Mouse (Mus musculus) cerebellum, postnatal 25 days (tissue): ENCODE data around the gene Bmp6.

ENCODE experiments used
- DNase-seq, 2 experiments: peaks; one replicate each; pipeline ENCODE4 v3.0.0; 2021; ENCODE audit warnings: mixed read lengths in 2 of 2

Gene Bmp6

DNA sequence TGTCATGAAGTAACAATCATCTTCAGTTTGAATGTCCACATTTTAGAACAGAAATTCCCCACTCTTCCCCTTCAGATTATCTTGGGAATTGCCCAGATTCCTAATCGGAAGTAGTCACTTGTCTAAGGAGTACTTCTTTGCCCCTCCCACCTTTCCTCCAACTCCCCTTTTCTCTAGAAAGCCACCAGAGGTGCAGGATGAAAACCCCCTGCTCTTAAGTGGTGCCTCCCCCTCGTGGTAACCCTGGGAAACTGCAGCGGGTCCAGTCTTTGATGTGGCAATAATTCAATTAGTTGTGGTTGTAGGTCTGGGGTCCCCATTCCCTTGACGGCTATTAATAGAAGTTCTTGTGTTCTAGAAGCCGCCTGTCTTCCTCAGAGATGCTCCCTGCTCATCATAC lies 93.0 kb downstream of the Bmp6 start:
- DNase-seq: peak in 1 of 2 experiments; percentile 12

DNA sequence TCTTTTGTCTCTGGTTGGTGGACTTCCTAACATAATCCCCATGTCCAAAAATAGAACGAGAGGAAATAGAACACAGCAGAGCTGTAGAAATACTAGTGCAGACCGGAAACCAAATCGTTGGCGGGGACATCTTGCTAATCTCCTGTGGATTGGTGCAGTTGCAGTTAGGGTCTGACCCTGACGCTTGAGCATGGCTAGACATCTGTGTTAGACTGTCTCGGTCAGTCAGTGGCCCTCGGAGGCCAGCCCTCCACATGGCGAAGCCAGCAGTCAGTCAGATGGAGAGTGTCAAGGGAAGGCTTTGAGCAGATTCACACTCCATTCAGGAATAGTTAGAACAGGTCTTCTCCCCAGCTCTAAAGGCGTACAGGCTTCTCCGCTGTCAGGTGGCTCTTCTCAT lies 95.3 kb downstream of the Bmp6 start:
- DNase-seq: no peak

DNA sequence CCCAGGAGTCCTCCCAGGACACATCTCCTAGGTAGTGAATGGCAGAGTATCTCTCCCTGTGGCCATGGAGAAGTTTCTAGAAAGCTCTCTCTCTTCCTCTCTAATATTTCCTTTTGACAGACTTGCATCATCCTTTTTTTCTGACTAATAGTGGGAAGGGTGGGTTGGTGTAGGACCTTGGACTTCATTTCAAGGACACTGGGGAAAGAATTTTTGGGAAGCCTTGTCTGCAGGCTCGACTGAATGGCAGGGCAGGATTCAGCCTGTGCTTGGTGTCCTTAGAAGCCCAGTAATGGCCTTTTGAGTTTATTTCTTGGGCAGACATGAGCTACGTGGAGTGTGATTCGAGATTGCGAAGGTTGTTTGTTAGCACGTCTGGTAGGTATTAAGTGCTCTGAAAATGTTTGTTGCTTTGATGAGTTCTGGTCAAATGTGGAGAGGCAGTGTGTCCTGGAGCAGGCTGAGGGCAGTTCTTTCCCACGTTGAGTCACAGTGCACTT lies 103.7 kb downstream of the Bmp6 start:
- DNase-seq: no peak

DNA sequence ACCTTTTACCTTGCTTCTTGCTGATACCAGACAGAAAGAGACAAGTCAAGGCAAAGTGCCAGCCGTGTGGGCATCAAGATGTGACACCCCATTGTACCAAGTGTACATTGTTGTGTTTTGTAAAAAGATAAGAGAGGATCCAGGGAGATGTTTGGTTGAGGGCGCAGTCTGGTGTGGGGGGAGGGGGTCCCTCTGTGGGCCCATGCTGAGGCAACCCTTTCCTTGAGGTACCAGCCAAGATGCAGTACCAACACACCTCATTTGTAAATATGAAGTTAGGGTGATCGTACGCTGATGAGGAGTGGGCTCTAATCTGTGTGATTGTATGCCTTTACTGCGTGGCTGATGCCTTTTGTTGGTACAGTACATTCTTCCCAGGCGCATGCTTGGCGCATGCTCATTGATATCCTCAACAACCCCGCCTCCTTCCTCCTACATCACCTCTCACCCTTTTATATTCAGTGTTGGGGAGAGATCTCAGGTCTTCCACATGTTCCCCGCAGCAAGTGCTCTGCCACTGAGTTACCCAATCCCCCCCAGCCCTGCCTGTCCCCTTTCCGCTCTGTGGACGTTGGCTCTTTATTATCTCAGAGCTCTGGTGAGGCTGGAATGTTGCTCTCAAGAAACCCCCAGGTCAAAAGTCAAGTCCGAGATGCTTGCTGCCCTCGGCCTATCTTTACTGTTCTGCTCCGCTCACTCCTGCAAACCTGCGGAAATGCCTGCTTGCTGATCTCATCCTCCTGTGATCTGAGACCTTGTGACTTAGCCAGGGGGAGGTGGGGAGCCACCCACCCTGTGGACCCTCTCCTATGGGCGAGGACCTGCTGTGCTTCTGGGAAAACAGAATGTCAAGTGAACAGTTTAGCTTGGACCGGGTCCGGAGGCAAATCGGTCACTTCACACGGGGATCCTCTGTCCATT lies 105.4 kb downstream of the Bmp6 start:
- DNase-seq: no peak

DNA sequence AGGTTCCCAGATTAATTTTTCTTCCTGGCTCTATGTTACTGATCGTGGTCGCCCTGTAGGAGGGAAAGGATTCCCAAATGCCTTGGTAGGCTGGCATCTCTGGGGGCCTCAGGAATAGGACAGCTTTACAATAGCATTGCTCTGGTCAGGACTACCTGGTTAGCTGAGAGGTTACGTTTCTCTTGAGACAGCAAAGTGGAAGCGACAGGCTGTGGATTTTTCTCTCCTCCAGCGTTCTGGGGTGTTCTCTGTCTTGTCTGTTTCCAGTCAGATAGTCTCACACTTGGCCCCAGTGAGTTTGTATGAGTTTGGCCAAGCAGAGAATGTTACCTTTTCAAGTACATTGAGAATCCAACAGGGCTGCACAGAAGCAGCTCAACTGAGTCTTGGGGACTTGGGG lies 106.5 kb downstream of the Bmp6 start:
- no peak for DNase-seq

DNA sequence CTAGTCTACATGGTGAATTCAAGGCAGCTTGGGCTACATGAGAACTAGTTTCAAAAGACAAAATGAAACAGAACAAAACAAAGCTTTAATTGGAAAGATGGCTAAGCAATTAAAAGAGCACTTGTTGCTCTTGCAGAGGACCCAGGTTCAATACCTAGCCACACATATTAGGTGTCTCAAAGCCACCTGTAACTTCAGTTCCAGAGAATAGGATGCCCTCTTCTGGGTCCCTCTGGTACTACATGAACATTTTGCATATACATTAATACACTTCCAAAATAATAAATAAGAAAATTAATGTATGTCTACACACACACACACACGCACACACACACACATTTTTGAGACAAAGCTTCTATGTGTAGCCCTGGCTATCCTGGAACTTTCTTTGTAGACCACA lies 118.5 kb downstream of the Bmp6 start:
- no peak for DNase-seq

DNA sequence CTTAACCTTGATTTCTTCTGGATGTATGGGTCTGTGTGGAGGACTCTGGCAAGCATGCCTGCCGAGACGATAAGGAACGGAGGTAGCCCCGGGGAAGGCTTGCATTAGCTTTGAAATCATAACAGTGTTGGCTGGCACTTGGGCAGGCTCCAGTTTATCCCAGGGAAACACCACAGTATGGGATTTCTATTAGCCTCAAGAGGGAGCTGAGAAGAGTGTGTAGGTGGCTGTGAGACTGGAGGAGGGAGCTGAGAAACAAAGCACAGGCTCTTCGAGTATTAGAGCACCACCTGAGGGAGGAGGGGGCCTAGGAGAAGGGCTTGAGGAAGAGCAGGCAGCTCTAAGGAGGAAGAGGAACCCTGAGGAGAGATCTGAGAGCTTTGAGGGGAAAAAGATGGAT lies 126.0 kb downstream of the Bmp6 start:
- no peak for DNase-seq

DNA sequence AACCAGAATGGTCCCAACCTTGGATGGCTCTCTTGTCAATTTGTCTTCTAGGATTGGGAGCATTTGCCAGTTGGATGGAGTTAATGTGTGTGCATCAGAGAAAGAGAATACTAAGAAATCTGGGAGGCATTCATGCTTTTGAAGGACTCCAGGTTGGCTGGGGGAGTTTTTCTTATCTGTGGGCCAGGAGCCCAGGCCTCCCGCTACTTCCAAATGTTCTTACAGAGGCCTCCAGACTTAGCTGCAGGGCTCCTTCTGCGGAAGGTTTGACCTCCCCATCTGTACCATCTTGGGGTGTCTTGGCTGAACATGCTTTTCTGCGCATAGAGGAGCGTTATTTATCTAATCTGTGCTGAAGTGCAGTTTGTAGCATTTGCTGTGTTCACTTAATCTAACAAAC lies 127.7 kb downstream of the Bmp6 start:
- no peak for DNase-seq

DNA sequence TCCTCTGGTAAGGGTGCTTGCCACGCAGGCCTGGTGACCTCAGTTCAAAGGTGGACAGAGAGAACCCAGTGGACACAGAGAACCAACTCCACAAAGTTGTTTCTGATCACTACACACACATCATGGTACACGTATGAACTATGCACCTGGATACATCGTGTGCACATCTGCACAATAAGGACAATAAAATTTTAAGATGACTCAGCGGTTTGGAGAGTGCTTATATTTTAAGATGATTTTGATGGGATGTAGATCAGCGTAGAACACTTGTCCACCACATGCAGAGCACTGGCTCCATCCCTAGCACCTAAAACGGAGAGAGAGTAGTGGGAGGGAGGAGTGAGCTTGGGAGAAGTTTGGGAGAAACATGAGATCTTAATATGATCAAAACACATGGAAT lies 128.6 kb downstream of the Bmp6 start:
- no peak for DNase-seq

DNA sequence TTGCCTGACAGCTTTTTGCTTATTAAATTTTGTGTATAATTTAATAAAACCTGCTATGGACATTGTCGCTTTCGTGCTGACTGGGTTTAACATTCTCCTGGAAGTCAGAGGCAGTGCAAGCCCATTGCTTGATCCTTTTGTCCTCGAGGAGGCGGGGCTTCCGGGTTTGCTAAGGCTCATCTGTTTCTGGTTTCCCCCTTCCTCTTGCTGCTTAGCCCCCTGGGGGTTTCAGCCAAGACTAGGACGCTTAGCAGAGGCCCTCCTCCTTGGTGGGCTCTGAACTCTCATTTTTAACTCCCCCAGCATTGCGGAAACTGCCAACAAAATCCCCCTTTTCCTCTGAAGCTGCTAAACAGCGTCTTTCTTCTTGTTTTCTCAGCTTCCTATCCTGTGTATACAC lies 132.0 kb downstream of the Bmp6 start:
- no peak for DNase-seq

DNA sequence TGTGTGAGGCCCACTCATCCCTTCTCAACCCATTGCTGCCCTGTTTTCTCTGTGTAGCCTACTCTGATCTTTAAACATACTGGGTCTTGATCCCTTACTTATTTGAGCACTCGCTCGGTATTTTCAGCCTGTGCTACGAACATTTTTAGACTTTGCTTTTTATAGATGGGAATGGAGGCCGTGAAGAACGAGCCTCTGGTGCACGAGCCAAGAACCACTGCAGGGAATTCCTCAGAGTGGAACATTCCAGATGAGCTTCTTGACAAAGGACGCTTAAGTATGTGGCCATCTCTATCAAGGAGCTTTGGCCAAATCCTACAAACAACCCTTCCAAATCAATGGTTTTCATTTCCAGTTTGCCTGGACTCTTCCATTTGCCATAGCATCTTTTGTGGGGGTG lies 136.1 kb downstream of the Bmp6 start:
- DNase-seq: no peak

DNA sequence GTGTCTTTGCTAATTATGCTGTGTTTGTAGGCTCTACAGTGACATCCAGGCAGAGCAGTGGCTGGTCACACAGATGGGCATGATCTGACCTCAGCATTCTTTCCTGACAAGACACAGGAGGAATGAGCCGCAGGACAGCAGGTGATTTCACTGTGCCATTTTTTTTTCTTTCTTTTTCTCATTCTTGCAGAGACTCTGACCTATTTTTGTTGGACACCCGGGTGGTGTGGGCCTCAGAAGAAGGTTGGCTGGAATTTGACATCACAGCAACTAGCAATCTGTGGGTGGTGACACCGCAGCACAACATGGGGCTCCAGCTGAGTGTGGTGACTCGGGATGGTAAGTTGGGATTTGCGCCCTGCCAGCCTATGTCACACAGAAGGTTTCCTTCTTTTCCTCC lies 139.8 kb downstream of the Bmp6 start:
- peak in 1 of 2 experiments; percentile 18 for DNase-seq

DNA sequence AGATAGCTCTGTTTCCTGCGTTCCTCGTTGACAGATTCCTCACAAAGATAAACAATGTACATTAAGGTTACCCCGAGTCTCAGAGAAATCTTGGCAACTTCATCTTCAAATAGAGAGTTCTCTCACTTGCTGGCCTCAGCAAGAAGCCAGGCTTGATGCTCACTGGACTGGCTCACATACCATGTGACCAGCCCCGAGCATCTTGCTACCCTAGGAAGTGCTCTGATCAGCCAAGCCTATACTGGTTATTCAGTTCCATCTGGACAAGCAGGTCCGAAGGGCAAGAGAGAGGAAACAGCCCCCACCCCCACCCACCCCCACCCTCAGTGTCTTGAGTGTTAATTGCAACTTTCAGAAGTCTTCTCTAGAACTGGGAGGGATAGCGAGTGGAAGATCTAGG lies 141.9 kb downstream of the Bmp6 start:
- no peak for DNase-seq

DNA sequence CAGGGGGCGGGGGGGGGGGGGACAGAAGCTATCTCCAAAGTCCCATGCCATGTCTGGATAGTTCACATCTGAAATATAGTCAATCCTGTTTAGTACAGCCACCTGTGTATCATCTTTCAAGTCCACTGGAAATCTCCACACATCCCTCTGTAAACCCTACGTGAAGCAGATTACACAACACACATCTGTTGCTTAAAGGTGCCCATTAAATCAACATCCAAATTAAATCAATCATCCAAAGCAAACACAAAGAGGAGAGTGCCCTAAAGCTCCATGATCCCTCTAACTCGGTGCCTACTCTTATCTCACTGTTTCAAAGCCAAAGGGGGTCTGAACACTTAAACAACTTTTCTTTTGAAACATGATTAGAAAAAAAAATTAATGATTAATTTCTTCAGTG lies 151.8 kb downstream of the Bmp6 start:
- no peak for DNase-seq

DNA sequence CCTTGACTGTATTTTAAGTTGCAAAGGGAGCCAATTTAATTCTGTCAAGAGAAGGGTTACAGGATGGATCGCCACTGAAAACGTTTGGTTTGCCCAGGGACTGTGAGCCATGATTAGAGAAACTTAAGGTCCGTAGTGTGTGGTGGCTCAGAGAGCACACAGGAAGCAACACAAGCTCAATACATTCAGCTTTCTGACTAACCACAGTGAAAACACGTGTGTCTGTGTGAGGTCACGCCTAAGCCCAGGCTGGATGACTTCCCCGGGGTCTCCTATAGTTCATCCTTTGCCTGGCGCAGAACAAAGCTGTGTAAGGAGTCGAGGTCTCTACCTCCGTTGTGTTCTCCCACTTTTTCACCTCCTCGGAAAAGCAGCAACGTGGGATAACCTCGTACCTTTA lies 156.4 kb downstream of the Bmp6 start:
- DNase-seq: no peak

DNA sequence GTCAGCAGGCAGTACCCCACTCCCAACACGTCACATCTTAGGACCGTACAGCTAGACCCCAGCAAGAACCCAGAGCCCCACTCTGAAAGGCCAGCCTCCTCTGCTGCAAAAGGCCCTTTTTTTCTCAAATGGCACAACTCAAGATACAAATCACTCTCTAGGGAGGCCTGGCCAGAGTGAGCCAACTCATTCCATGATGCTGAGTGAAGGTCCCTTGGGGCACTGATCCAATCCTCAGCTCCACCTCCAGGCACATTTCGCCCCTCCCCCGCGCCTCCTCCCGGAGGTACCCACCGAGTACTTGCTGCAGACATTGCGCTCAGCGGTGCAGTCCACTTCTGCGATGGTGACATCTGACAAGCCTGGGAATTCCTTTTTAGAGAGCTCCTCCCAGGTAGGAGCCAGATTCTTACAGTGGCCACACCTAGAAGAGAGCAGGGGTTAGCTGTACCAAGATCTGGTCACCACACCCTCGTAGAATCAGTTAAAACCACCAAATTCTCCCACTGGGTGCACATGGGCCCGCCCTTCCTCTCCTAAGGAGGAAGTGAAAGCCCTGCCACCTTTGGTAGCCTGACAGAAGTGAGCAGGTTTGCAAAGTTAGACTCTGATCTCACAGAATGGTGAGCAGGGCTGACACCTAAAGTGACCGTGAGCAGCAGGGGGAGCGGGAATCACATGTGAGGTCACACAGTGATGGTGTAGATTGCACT lies 158.4 kb downstream of the Bmp6 start:
- peak in 1 of 2 experiments; percentile 20 for DNase-seq

DNA sequence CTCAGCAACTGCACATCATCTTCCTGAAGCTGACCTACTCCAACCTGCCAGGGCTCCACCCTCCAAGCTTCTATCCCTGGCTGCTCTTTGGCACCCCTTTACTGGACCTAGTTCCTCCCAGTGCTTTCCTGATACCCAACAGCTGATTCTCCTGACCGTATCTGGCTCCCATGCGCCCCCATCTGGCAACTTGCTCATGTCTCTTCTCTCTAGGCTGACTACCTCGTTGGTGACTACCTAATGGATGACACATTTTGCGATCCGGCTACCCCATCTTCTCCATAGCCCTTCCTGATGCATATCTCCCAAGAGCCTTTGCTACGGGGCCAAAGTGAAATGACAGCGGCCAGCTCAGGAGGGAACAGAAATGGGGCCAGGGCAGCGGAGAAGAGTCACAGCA lies 161.4 kb downstream of the Bmp6 start:
- DNase-seq: peak; percentile 26 to 62

DNA sequence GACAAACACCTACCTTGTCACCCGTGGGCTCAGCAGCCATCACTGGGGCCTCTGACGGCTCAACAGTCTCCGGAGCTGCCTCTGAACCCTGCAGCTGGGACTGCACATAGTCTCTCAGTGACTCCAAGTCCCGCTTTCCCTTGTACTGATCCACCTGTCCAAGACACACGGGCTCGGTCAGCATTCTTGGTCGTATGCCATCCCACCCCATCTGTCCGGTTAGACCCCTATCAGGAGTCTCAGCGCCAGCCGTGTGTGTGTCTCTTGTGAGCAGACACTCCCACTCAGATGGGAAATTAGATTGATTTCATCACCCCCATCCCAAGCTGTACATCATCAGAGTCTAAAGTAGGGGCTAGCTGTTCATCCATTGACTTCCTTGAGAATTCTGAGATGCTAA lies 162.0 kb downstream of the Bmp6 start:
- DNase-seq: no peak

DNA sequence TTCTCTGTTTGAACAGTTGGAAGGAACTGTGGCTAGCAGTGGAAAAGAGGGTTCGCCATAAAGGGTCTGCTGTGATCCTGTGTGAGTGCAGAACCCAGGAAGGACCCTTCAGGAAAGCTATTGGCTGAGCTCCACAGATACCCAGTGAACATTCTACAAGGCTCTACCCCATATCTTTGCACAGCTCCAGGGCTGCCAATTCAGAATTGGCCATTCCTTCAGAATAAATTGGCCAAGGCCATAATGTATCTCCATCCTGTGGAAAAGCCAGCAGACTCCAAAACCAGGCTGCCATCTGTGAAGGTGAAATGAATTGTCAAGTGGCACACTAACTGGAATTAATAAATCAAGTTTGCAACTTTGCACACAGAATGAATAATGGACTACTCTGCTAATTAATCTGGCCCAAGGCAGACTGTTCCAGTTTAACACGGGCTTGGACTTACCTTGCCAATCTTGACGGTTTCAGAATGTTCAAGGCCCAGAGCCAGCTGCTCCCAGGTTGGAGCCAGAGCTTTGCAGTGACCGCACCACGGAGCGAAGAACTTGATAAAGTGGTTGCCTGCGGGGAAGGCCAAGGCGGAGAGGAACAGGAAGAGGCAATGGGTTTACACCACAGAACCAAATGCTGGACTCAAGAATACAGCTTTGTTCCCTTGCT lies 164.9 kb downstream of the Bmp6 start:
- peak; percentile 26 to 38 for DNase-seq

DNA sequence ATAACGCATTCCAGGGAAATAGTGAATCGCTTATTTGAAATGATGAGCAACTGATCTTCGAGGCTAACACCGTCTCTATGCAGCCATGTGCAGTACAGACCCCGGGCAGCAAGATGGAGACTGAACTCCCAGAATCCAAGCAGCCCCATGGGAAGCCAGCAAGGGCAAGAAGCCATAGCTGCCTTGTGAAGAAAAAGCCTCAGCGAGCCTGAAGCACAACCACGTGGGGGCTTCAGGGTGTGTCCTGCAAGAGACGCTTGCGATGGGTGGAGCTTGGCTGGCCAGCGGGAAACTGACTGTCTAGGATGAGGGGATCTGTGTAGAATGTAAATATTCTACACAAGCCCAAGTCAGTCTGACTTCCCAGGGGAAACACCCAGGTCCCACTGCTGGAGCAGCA lies 167.1 kb downstream of the Bmp6 start:
- peak in 1 of 2 experiments; percentile 22 for DNase-seq

DNA sequence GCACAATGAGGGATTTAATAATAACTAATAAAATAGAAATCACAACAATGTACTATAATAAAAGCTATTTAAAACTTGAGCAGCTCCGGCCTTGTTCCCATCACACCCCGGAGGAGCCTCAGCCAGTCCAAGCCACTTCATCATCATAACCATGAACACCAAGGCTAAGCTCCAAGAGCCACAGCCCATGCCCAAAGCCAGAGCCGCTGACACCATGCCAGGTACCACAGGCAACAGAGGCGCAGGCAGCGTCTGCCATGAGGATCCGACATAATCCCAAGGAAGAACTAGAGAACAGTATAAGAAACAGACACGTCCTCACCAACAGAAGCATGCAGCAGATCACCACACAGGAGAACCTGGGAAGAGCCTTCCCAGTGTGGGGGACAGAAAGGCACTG lies 169.0 kb downstream of the Bmp6 start:
- peak in 1 of 2 experiments; percentile 56 for DNase-seq

DNA sequence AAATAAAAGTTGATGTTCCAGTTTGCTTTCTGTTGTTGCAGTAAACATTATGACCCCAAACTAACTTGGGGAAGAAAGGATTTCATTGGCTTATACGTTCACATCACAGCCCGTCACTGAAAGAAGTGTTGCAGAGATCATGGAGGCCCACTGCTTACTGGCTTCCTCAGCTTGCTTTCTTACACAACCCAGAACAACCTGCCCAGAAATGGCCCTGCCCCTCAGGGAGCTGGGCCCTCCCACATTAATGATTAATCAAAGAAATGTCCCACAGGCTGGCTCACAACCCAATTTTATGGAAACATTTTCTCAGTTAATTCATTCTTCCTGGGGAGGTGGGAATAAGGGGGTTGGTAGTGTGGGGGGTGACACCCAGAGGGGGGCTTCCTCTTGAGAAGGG lies 170.5 kb downstream of the Bmp6 start:
- DNase-seq: no peak

DNA sequence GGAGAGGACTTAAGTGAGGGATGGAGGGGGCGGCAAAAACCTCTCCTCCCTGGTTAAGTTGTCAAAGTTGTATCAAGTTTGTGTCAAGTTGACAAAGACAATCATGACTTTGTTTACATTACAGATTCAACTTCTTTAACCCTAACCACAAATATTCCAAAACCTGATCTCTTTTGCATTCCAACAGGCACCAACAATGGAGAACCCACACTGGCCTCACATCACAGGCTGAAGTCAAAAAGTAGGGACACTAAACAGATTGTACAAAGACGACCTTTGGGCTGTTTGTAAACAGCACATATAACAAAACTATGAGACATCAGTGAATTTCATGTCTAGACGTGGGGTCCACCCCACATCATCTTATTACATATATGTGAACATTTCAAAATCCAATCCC lies 170.9 kb downstream of the Bmp6 start:
- no peak for DNase-seq

DNA sequence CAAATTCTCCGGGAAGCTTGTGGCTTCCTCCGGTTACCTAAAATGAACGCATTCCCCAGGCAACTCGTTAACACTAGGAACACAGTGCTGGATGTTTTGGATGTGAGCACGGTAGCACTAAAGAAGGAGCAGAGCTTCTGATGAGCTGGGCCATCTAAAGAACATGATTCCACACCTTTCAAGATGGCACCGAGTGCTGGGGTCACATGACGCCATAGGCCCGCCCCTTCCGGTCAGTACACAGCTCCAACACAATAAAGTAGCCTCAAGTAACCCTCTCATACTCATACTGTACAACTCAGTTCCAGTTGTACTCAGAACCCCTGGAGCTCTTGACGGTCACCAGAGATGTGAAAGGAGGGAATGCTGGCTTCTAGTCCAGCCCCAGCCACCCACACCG lies 171.7 kb downstream of the Bmp6 start:
- no peak for DNase-seq
